17 mouse cellular contexts compared by ENCODE assay signal in the genomic region with DNA sequence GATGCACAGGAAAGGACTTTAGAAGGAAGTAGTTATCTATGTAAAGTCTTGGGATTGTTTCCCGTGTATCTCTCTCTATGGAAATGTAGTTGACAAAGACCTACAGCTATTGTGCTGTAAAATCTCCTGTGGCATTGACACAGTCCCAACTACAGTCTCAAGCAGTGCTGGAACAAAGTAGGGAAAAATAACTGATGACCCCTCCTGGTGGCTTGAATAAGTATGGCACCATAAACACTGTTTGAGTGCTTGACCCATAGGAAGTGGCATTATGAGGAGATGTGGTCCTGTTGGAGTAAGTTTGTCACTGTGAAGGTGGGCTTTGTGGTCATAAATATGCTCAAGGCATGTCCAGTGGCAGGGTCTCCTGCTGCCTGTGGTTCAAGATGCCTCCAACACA.
A peak's percentile ranks its signal among the peaks of the same experiment; 100 is the strongest.
DNase-seq lines count a peak whose midpoint lies in the region; ATAC-seq and TF ChIP-seq lines count a peak whose summit lies in the region.
"Had no signal": no experiment of that assay in that cellular context is flagged by ENCODE, and none has a peak within 500 bp of the region (broad histone marks: within the 10 kb centered on the region; RNA-seq: fewer than 3 reads in every experiment).

No protein-coding gene starts in this region.

- ATAC-seq in hindbrain, postnatal 0 days, result no peak
- ATAC-seq: liver, embryonic 12.5 days; lung, postnatal 0 days had no signal

- H3K27me3 ChIP-seq in hindbrain, postnatal 0 days (ENCODE audit: insufficient read depth, low read length), result no peaks in the 10 kb centered on the region
- no peaks in the 10 kb centered on the region for H3K27me3 ChIP-seq in hindbrain, embryonic 10.5 days (ENCODE audit: insufficient read depth, poor library complexity, severe bottlenecking)
- no peaks in the 10 kb centered on the region for H3K27me3 ChIP-seq in limb, embryonic 10.5 days (ENCODE audit: low read depth, poor library complexity, severe bottlenecking)
- H3K27me3 ChIP-seq: embryonic facial prominence, embryonic 15.5 days; hindbrain, embryonic 15.5 days; liver, embryonic 12.5 days; megakaryocyte, embryonic 14.5 days; neural tube, embryonic 13.5 days had no signal

- no peak overlapping the region for H3K4me3 ChIP-seq in hindbrain, postnatal 0 days (ENCODE audit: low read length)
- no peak overlapping the region for H3K4me3 ChIP-seq in hindbrain, embryonic 10.5 days
- no peak overlapping the region for H3K4me3 ChIP-seq in cortical plate, adult 2 months (ENCODE audit: insufficient read depth, low read length)
- no peak overlapping the region for H3K4me3 ChIP-seq in limb, embryonic 10.5 days
- H3K4me3 ChIP-seq: embryonic facial prominence, embryonic 15.5 days; hindbrain, embryonic 15.5 days; liver, embryonic 12.5 days; megakaryocyte, embryonic 14.5 days; neural tube, embryonic 13.5 days had no signal

- no peaks in the 10 kb centered on the region for H3K4me1 ChIP-seq in hindbrain, postnatal 0 days (ENCODE audit: insufficient read depth, low read length)
- no peaks in the 10 kb centered on the region for H3K4me1 ChIP-seq in hindbrain, embryonic 10.5 days (replicated peaks)
- no peaks in the 10 kb centered on the region for H3K4me1 ChIP-seq in cortical plate, adult 2 months (ENCODE audit: control insufficient read depth, insufficient read depth, low read length)
- no peaks in the 10 kb centered on the region for H3K4me1 ChIP-seq in limb, embryonic 10.5 days
- H3K4me1 ChIP-seq: embryonic facial prominence, embryonic 15.5 days; hindbrain, embryonic 15.5 days; liver, embryonic 12.5 days; megakaryocyte, embryonic 14.5 days; neural tube, embryonic 13.5 days had no signal

- no peak overlapping the region for H3K9ac ChIP-seq in hindbrain, postnatal 0 days (replicated peaks; ENCODE audit: low read length)
- H3K9ac ChIP-seq: embryonic facial prominence, embryonic 15.5 days; hindbrain, embryonic 15.5 days; liver, embryonic 12.5 days; neural tube, embryonic 13.5 days had no signal

- WGBS in hindbrain, postnatal 0 days, result 31% methylated on average over 1 of the region's 1 CpGs
- WGBS in hindbrain, embryonic 10.5 days, result 48% methylated on average over 1 of the region's 1 CpGs
- WGBS in limb, embryonic 10.5 days, result 56% methylated on average over 1 of the region's 1 CpGs

- no peak overlapping the region for H3K4me2 ChIP-seq in hindbrain, postnatal 0 days (ENCODE audit: low read depth, low read length)
- H3K4me2 ChIP-seq: embryonic facial prominence, embryonic 15.5 days; hindbrain, embryonic 15.5 days; liver, embryonic 12.5 days; neural tube, embryonic 13.5 days had no signal

- TF ChIP-seq CTCF in hindbrain, postnatal 0 days (IDR thresholded peaks at IDR 0.05; ENCODE audit: low read depth), result peak; percentile 52
- 0 out of 2 replicates have a peak, but pooled peaks have one; percentile 1 for TF ChIP-seq CTCF in cortical plate, adult 2 months (IDR thresholded peaks at IDR 0.05; ENCODE audit: extremely low read depth, insufficient read depth, low read length)

- DNase-seq in cerebellum, postnatal 10 days, result peak; percentile 26 to 34
- DNase-seq in cerebellum, adult 11 months, result no peak
- no peak for DNase-seq in hindbrain, postnatal 0 days (ENCODE audit: low spot score)
- no peak for DNase-seq in hindbrain, embryonic 10.5 days (ENCODE audit: low spot score)
- DNase-seq in A20 (ENCODE audit: low read depth, low spot score), result peak; percentile 31
- no peak for DNase-seq in limb, embryonic 10.5 days (ENCODE audit: low spot score)
- no peak for DNase-seq in layer of hippocampus, postnatal 25 days (ENCODE audit: extremely low spot score in 1 of 2, low spot score in 1 of 2)
- DNase-seq: cerebellum, adult 9-11 months; kidney, adult 8-10 months; thymus, postnatal 14 days had no signal

- peaks cover 3% of the 10 kb centered on the region; the same call in 1 of the 2 replicates for H3K9me3 ChIP-seq in hindbrain, postnatal 0 days (ENCODE audit: low read length)
- H3K9me3 ChIP-seq in hindbrain, embryonic 10.5 days, result peaks cover 8% of the 10 kb centered on the region; the same call in 1 of the 2 replicates
- H3K9me3 ChIP-seq in limb, embryonic 10.5 days (replicated peaks), result no peaks in the 10 kb centered on the region
- H3K9me3 ChIP-seq: embryonic facial prominence, embryonic 15.5 days; hindbrain, embryonic 15.5 days; liver, embryonic 12.5 days; megakaryocyte, embryonic 14.5 days had no signal

- H3K36me3 ChIP-seq in hindbrain, postnatal 0 days (ENCODE audit: insufficient read depth, low read length), result no peaks in the 10 kb centered on the region
- no peaks in the 10 kb centered on the region for H3K36me3 ChIP-seq in hindbrain, embryonic 10.5 days
- H3K36me3 ChIP-seq in limb, embryonic 10.5 days, result no peaks in the 10 kb centered on the region
- H3K36me3 ChIP-seq: embryonic facial prominence, embryonic 15.5 days; hindbrain, embryonic 15.5 days; liver, embryonic 12.5 days; neural tube, embryonic 13.5 days had no signal

- H3K27ac ChIP-seq in hindbrain, postnatal 0 days, result no peak overlapping the region
- no peak overlapping the region for H3K27ac ChIP-seq in hindbrain, embryonic 10.5 days
- no peak overlapping the region for H3K27ac ChIP-seq in cortical plate, adult 2 months (ENCODE audit: insufficient read depth, low read length)
- H3K27ac ChIP-seq in limb, embryonic 10.5 days, result no peak overlapping the region
- H3K27ac ChIP-seq: embryonic facial prominence, embryonic 15.5 days; hindbrain, embryonic 15.5 days; liver, embryonic 12.5 days; neural tube, embryonic 13.5 days had no signal

- TF ChIP-seq POLR2A in cortical plate, adult 2 months (IDR thresholded peaks at IDR 0.05; ENCODE audit: extremely low read depth, insufficient read depth, low read length), result no peak

Comparison
In these comparisons a context has a peak if more than half of its experiments do, and no peak if none do; other contexts are left out.
1. DNase-seq: peak in cerebellum, postnatal 10 days (2 of 2) and A20 (single experiment); none in cerebellum, adult 11 months (single experiment), hindbrain, postnatal 0 days (single experiment), hindbrain, embryonic 10.5 days (single experiment), limb, embryonic 10.5 days (single experiment) and layer of hippocampus, postnatal 25 days (0 of 2).